Comparison of ENCODE assay signal across 9 mouse cellular contexts in the genomic region with DNA sequence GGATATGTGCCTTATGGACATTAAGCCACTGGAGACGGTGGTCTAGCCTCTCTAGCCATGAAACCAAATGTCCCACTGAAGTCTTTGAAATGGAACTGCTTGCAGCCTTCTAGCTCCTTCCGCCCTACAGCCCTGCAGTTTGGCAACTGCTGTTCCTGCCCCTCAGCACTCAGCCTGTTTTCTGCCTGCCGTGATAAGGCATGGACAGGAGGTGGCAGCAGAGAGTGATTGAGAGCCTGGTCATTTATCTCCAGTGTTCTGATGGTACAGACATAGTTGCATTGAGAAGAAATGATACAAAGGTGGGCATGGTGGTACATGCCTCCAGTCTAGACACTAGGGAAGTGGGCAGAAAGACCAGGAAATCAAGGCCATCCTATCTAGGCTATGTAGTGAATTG. TPM values are rescaled to one million over a fixed set of nuclear protein-coding genes. Genes with fewer than 3 reads are reported as not detected.
DNase-seq lines count a peak whose midpoint lies in the region; ATAC-seq and TF ChIP-seq lines count a peak whose summit lies in the region.
"Had no signal": no experiment of that assay in that cellular context is flagged by ENCODE, and none has a peak within 500 bp of the region (broad histone marks: within the 10 kb centered on the region; RNA-seq: fewer than 3 reads in every experiment).

No protein-coding gene starts in this region.

- H3K9me3 ChIP-seq in CH12.LX (replicated peaks; ENCODE audit: low read length): peaks cover 3% of the 10 kb centered on the region
- no peaks in the 10 kb centered on the region for H3K9me3 ChIP-seq in lung, embryonic 16.5 days (ENCODE audit: control insufficient read depth, low read length)
- H3K9me3 ChIP-seq: heart, embryonic 15.5 days had no signal

- no peak overlapping the region for H3K27ac ChIP-seq in CH12.LX (ENCODE audit: insufficient read depth, low read depth)
- H3K27ac ChIP-seq in lung, embryonic 16.5 days (ENCODE audit: low read length): no peak overlapping the region
- H3K27ac ChIP-seq: heart, embryonic 15.5 days had no signal

- peak; percentile 47 to 87 for TF ChIP-seq CTCF in CH12.LX (conservative IDR thresholded peaks at IDR 0.05 in 1 of 2, IDR thresholded peaks at IDR 0.05 in 1 of 2; ENCODE audit: low read depth in 2 of 2, low read length in 2 of 2)

- in situ Hi-C loops in CH12.LX (cut with MboI; ENCODE audit: low pct_ligation_motif_present, low pct_unique_long_range_greater_than_20kb, low sequenced_read_pairs): loop anchor here (5.0 to 25.0 kb wide), 4 partner anchors 63 to 440 kb away; no protein-coding TSS in a partner anchor

- H3K4me2 ChIP-seq in CH12.LX (ENCODE audit: insufficient read depth, low read depth, poor library complexity, severe bottlenecking): no peak overlapping the region
- H3K4me2 ChIP-seq in lung, embryonic 16.5 days (ENCODE audit: low read depth, low read length): no peak overlapping the region
- H3K4me2 ChIP-seq: heart, embryonic 15.5 days had no signal

- TF ChIP-seq RAD21 in CH12.LX (IDR thresholded peaks at IDR 0.05; ENCODE audit: low read depth, low read length): peak; percentile 73

- TF ChIP-seq EP300 in CH12.LX (IDR thresholded peaks at IDR 0.05; ENCODE audit: low read length): no peak

- H3K4me1 ChIP-seq in CH12.LX (ENCODE audit: control insufficient read depth in 1 of 2, insufficient read depth in 2 of 2): peaks cover 0 to 16% of the 10 kb centered on the region in 2 experiments; a peak in 2 of 4 replicates
- no peaks in the 10 kb centered on the region for H3K4me1 ChIP-seq in lung, embryonic 16.5 days (replicated peaks; ENCODE audit: control insufficient read depth, insufficient read depth, low read length)

- no peak overlapping the region for H3K9ac ChIP-seq in CH12.LX (ENCODE audit: insufficient read depth, low read depth)
- H3K9ac ChIP-seq in lung, embryonic 16.5 days (ENCODE audit: low read length): no peak overlapping the region
- H3K9ac ChIP-seq: heart, embryonic 15.5 days had no signal

- no peaks in the 10 kb centered on the region for H3K36me3 ChIP-seq in CH12.LX (replicated peaks in 1 of 2; ENCODE audit: control insufficient read depth in 1 of 2, insufficient read depth in 1 of 2, low read length in 1 of 2)
- H3K36me3 ChIP-seq in lung, embryonic 16.5 days (ENCODE audit: control insufficient read depth, insufficient read depth, low read length): no peaks in the 10 kb centered on the region
- H3K36me3 ChIP-seq: heart, embryonic 15.5 days had no signal

- 13% methylated on average over 3 of the region's 3 CpGs for WGBS in lung, embryonic 16.5 days

- TF ChIP-seq POLR2A in CH12.LX (IDR thresholded peaks at IDR 0.05; ENCODE audit: low read depth, low read length): no peak

- H3K4me3 ChIP-seq in CH12.LX (replicated peaks in 1 of 3; ENCODE audit: low read depth in 2 of 3, low read length in 2 of 3, poor library complexity in 1 of 3): no peak overlapping the region
- no peak overlapping the region for H3K4me3 ChIP-seq in lung, embryonic 16.5 days (ENCODE audit: low read length)
- H3K4me3 ChIP-seq: heart, embryonic 15.5 days had no signal

- intact Hi-C loops in gastrocnemius, postnatal 36 days (cut with DNase I): loop anchor here (2.0 to 5.0 kb wide), 3 partner anchors 95 to 440 kb away; partner anchors contain the start of genes Plagl2 and Pofut1

- dilution Hi-C loops in CH12.LX (cut with MboI; ENCODE audit: extremely low pct_ligation_motif_present, extremely low pct_unique_long_range_greater_than_20kb, low sequenced_read_pairs): no loop called here

- peak; percentile 74 for DNase-seq in CH12.LX (ENCODE audit: extremely low read depth)
- DNase-seq in adrenal gland, adult 18-20 months (ENCODE audit: low spot score in 2 of 2): peak; percentile 69 to 72
- peak; percentile 77 for DNase-seq in embryo, embryonic 10 days (ENCODE audit: low spot score)
- DNase-seq in gastrocnemius, postnatal 36 days: peak; percentile 35 to 48
- peak; percentile 80 to 81 for DNase-seq in kidney, postnatal 4 days
- peak; percentile 83 for DNase-seq in retina, embryonic 14.5 days (ENCODE audit: low spot score)
- peak; percentile 62 to 68 for DNase-seq in thymus, postnatal 36 days

- H3K79me2 ChIP-seq in CH12.LX (replicated peaks; ENCODE audit: control insufficient read depth, extremely low read depth, insufficient read depth, poor library complexity, severe bottlenecking): no peaks in the 10 kb centered on the region

- ATAC-seq in lung, embryonic 16.5 days (ENCODE audit: low read depth): peak; percentile 41; the same call in 1 of the 2 replicates

- H3K27me3 ChIP-seq in CH12.LX (replicated peaks): peaks cover 30% of the 10 kb centered on the region
- H3K27me3 ChIP-seq in lung, embryonic 16.5 days (ENCODE audit: control insufficient read depth, insufficient read depth, low read depth, low read length): no peaks in the 10 kb centered on the region

TF ChIP-seq in CH12.LX, 34 proteins besides CTCF, POLR2A, EP300 and RAD21:
- TF ChIP-seq MAZ (IDR thresholded peaks at IDR 0.05; ENCODE audit: low read depth, low read length): 0 out of 2 replicates have a peak, but pooled peaks have one; percentile 21
- no peak for TF ChIP-seq MEF2A (IDR thresholded peaks at IDR 0.05; ENCODE audit: borderline replicate concordance, low read depth, low read length)
- no peak for TF ChIP-seq GABPA (IDR thresholded peaks at IDR 0.05; ENCODE audit: insufficient replicate concordance, low read depth, low read length)
- peak; percentile 6; the same call in 1 of the 2 replicates for TF ChIP-seq ZC3H11A (IDR thresholded peaks at IDR 0.05; ENCODE audit: low read depth, low read length)
- TF ChIP-seq SMC3 (IDR thresholded peaks at IDR 0.05; ENCODE audit: low read depth, low read length): peak; percentile 85
- TF ChIP-seq SIN3A (IDR thresholded peaks at IDR 0.05; ENCODE audit: low read length): no peak
- TF ChIP-seq MAFK (IDR thresholded peaks at IDR 0.05; ENCODE audit: insufficient replicate concordance, low read length): no peak
- TF ChIP-seq ZMIZ1 (IDR thresholded peaks at IDR 0.05; ENCODE audit: low read depth, low read length): no peak
- no peak for TF ChIP-seq USF2 (conservative IDR thresholded peaks at IDR 0.05; ENCODE audit: low read depth, low read length)
- TF ChIP-seq NELFE (IDR thresholded peaks at IDR 0.05; ENCODE audit: low read depth, low read length): peak; percentile 22; the same call in 1 of the 2 replicates

RNA-seq across cellular contexts. Expression of gene Tm9sf4, which starts 13.4 kb away (rescaled TPM):
- total RNA-seq in CH12.LX (2012; rRNA removed) (29.0 and 30.4 TPM in 2 replicates), CH12.LX (2014; rRNA removed) (13.3 and 13.6 TPM in 2 replicates)
- 43.0 and 51.1 TPM in 2 replicates for polyA plus RNA-seq in CH12.LX (2012; ENCODE audit: insufficient read length, low read depth)
- 100 to 1,000 TPM in 1 of 2 experiments, 10 to 100 TPM in 1; 94.6 to 101 TPM for total RNA-seq in adrenal gland, adult 18-20 months (2021)
- 10 to 100 TPM; 27.3 to 31.1 TPM for total RNA-seq in gastrocnemius, postnatal 36 days (2021)
- 74.9 and 79.0 TPM in 2 replicates for polyA plus RNA-seq in lung, embryonic 16.5 days (2015; fragmentation: Nextera tagmentation; extraction: Ambion mirVana)

RNA-seq across cellular contexts. Expression of gene Hck, which starts 39.4 kb away (rescaled TPM):
- total RNA-seq in CH12.LX (2012; rRNA removed) (0.08 and 0.17 TPM in 2 replicates), CH12.LX (2014; rRNA removed) (0.68 and 0.78 TPM in 2 replicates)
- polyA plus RNA-seq in CH12.LX (2012; ENCODE audit: insufficient read length, low read depth): 0.60 and 0.63 TPM in 2 replicates
- 1 to 10 TPM; 3.9 to 4.2 TPM for total RNA-seq in adrenal gland, adult 18-20 months (2021)
- under 1 TPM; 0.20 to 0.30 TPM for total RNA-seq in gastrocnemius, postnatal 36 days (2021)
- polyA plus RNA-seq in lung, embryonic 16.5 days (2015; fragmentation: Nextera tagmentation; extraction: Ambion mirVana): 4.5 and 6.9 TPM in 2 replicates
